Mouse (Mus musculus) adrenal gland, adult (tissue): ENCODE measurements around the gene Trim56.

Source experiments
- DNase-seq, 2 experiments: peaks; one replicate each; pipeline ENCODE4 v3.0.0; 2022 to 2023; ENCODE audit warnings: low spot score in 1 of 2; ENCODE audit not compliant: inconsistent age in 2 of 2

Gene Trim56

GRCm38 (mm10) chr5:137109941-137110593, 5.9 kb downstream of the Trim56 start:
- DNase-seq: peak in 1 of 2 experiments; percentile 32

- peak in 1 of 2 experiments; percentile 22 for DNase-seq
Observed at GRCm38 (mm10) chr5:137108111-137108510, 7.9 kb downstream of the Trim56 start.

- peak in 1 of 2 experiments; percentile 34 for DNase-seq
Observed at GRCm38 (mm10) chr5:137107670-137108069, 8.3 kb downstream of the Trim56 start.

- DNase-seq: peak; percentile 81 to 95
Observed at GRCm38 (mm10) chr5:137107024-137107423, 9.0 kb downstream of the Trim56 start.

- peak in 1 of 2 experiments; percentile 44 for DNase-seq
Observed at GRCm38 (mm10) chr5:137106434-137106833, 9.6 kb downstream of the Trim56 start.

GRCm38 (mm10) chr5:137103969-137104368, 12.0 kb downstream of the Trim56 start:
- DNase-seq: peak in 1 of 2 experiments; percentile 42

- peak; percentile 92 to 93 for DNase-seq
Observed at GRCm38 (mm10) chr5:137102575-137103522, 13.2 kb downstream of the Trim56 start.

GRCm38 (mm10) chr5:137102078-137102477, 13.9 kb downstream of the Trim56 start:
- DNase-seq: no peak

GRCm38 (mm10) chr5:137100660-137101059, 15.3 kb downstream of the Trim56 start:
- no peak for DNase-seq

- peak in 1 of 2 experiments; percentile 21 for DNase-seq
Observed at GRCm38 (mm10) chr5:137098418-137098817, 17.6 kb downstream of the Trim56 start.

- DNase-seq: peak in 1 of 2 experiments; percentile 64
Observed at GRCm38 (mm10) chr5:137096037-137096436, 20.0 kb downstream of the Trim56 start.

- no peak for DNase-seq
Observed at GRCm38 (mm10) chr5:137095135-137095534, 20.9 kb downstream of the Trim56 start.

- DNase-seq: peak in 1 of 2 experiments; percentile 52
Observed at GRCm38 (mm10) chr5:137093720-137094119, 22.3 kb downstream of the Trim56 start.

- DNase-seq: no peak
Observed at GRCm38 (mm10) chr5:137091560-137091959, 24.4 kb downstream of the Trim56 start.

- no peak for DNase-seq
Observed at GRCm38 (mm10) chr5:137090870-137091269, 25.1 kb downstream of the Trim56 start.

- peak; percentile 68 to 78 for DNase-seq
Observed at GRCm38 (mm10) chr5:137087410-137087809, 28.6 kb downstream of the Trim56 start.

GRCm38 (mm10) chr5:137085731-137086130, 30.3 kb downstream of the Trim56 start:
- DNase-seq: no peak

- peak in 1 of 2 experiments; percentile 22 for DNase-seq
Observed at GRCm38 (mm10) chr5:137085021-137085420, 31.0 kb downstream of the Trim56 start.

- DNase-seq: no peak
Observed at GRCm38 (mm10) chr5:137083051-137083450, 33.0 kb downstream of the Trim56 start.

- peak in 1 of 2 experiments; percentile 51 for DNase-seq
Observed at GRCm38 (mm10) chr5:137079849-137080248, 36.2 kb downstream of the Trim56 start.

- no peak for DNase-seq
Observed at GRCm38 (mm10) chr5:137078616-137079015, 37.4 kb downstream of the Trim56 start.

- no peak for DNase-seq
Observed at GRCm38 (mm10) chr5:137078041-137078440, 38.0 kb downstream of the Trim56 start.
